Mouse (Mus musculus) forebrain, embryonic 13.5 days (tissue): Measurements from ENCODE around the gene Inppl1. TPM values are rescaled to one million over a fixed set of nuclear protein-coding genes. Genes with fewer than 3 reads are reported as not detected.

Experiments
- ATAC-seq: fragments of 200-750 bp; cut with Nextera tagmentation; 2 replicates; pipeline ENCODE4 v1.8.0; 2017
- H3K27ac ChIP-seq: fragments of 300-500 bp; sonication (generic); 2 replicates; pipeline ENCODE4 v1.5.1; 2015; ENCODE audit warnings: inconsistent platforms, mild to moderate bottlenecking, moderate library complexity
- H3K27me3 ChIP-seq: fragments of 300-500 bp; sonication (generic); 2 replicates; pipeline ENCODE4 v1.6.1; 2015; ENCODE audit warnings: mild to moderate bottlenecking, inconsistent platforms
- H3K36me3 ChIP-seq: fragments of 300-500 bp; sonication (generic); 2 replicates; pipeline ENCODE4 v1.6.1; 2015; ENCODE audit warnings: mild to moderate bottlenecking, inconsistent platforms; ENCODE audit not compliant: poor library complexity, severe bottlenecking
- H3K4me1 ChIP-seq: fragments of 300-500 bp; sonication (generic); 2 replicates; pipeline ENCODE4 v1.6.1; 2015; ENCODE audit warnings: inconsistent platforms
- H3K4me2 ChIP-seq: fragments of 300-500 bp; sonication (generic); 2 replicates; pipeline ENCODE4 v1.6.1; 2015; ENCODE audit warnings: inconsistent platforms, mild to moderate bottlenecking, moderate library complexity
- H3K4me3 ChIP-seq: fragments of 300-500 bp; sonication (generic); 2 replicates; pipeline ENCODE4 v1.5.1; 2015; ENCODE audit warnings: mild to moderate bottlenecking, inconsistent platforms
- H3K9ac ChIP-seq: fragments of 300-500 bp; sonication (generic); 2 replicates; pipeline ENCODE4 v1.6.1; 2015; ENCODE audit warnings: mild to moderate bottlenecking, inconsistent platforms
- H3K9me3 ChIP-seq: fragments of 300-500 bp; sonication (generic); replicated peaks from 2 replicates; pipeline ENCODE4 v1.6.1; 2016; ENCODE audit warnings: inconsistent platforms
- WGBS: fragments of 180-500 bp; shearing (Covaris S2); methylation state at CpG from one replicate; pipeline ENCODE4 v1.1.7; 2015; 5-methylcytosine and 5-hydroxymethylcytosine counted together
- polyA plus RNA-seq: library from polyadenylated mRNA; unstranded; fragments of >200 nt; fragmentation: Nextera tagmentation; extraction: Ambion mirVana; gene quantifications from 2 replicates; pipeline ENCODE4 v1.2.1, GENCODE M21; 2015

Gene Inppl1
- polyA plus RNA-seq, 1 experiment from 2014 or later: 23.9 TPM

- peak overlapping the region; percentile 71 for H3K4me3 ChIP-seq
- H3K9me3 ChIP-seq: no peaks in the 10 kb centered on the region
- 0% methylated on average over 51 of the region's 63 CpGs for WGBS
- H3K27me3 ChIP-seq: 0 out of 2 replicates have a peak, but pooled peaks cover 2% of the 10 kb centered on the region
- peaks cover 19% of the 10 kb centered on the region for H3K36me3 ChIP-seq
- peaks cover 50% of the 10 kb centered on the region for H3K4me1 ChIP-seq
- H3K9ac ChIP-seq: peak overlapping the region; percentile 90
- peak; percentile 60 for ATAC-seq
- H3K4me2 ChIP-seq: peak overlapping the region; percentile 97
- H3K27ac ChIP-seq: peak overlapping the region; percentile 84
These were observed 1.5 kb downstream of the Inppl1 start for GRCm38 (mm10) chr7:101836271-101837153.

DNA sequence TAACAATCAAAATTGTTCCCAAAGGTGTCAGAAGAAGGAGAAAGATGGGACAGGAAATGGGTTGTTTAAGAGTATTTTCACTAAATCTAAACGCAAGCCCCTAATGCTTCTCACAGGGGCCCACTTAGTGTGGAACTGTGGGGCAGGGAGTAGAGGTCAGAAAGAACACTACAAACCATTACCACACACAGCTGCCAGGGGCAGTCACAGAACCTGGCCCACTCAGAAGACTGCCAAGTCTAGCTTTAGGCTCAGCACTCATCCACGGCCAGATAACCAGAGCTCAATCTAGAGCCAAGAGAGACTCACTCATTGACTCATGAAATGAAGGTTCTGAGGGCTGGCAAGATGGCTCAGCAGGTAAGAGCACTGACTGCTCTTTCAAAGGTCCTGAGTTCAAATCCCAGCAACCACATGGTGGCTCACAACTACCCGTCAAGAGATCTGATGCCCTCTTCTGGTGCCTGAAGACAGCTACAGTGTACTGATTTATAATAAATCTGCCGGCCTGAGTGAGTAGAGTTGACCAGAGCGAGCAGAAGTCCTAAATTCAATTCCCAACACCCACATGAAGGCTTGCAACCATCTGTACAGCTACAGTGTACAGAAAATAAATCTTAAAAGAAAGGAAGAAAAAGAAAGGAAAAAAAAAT is 2.4 kb downstream of the Inppl1 start:
- Histone ChIP-seq H3K9me3 (no peaks in the 10 kb centered on the region), H3K9ac (peak overlapping the region; percentile 90), H3K4me3 (peak overlapping the region; percentile 71), H3K36me3 (peaks cover 28% of the 10 kb centered on the region), H3K27ac (peak overlapping the region; percentile 84; the same call in 1 of the 2 replicates), H3K4me2 (peak overlapping the region; percentile 97), H3K4me1 (peaks cover 50% of the 10 kb centered on the region), H3K27me3 (0 out of 2 replicates have a peak, but pooled peaks cover 2% of the 10 kb centered on the region)
- 46% methylated on average over 5 of the region's 5 CpGs for WGBS
- ATAC-seq: no peak

DNA sequence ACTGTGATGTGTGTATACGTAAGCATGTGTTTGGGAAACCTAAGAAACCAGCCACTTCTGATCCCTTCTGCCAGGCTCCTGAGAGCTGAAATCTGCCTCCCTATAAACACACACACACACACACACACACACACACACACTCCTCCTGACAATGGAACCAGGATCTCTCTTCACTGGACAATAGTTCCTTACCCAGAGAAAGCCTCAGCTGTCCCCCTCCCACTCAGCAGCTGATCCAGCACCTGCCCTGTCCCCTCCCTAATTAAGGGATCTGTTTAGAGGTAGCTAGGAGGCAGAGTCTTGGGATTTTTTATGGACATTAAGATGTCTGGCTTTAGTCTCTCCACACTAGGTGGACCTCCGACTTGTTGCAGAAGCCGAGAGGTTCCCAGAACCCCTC is 3.1 kb downstream of the Inppl1 start:
- peak overlapping the region; percentile 46 for H3K9ac ChIP-seq
- 0 out of 2 replicates have a peak, but pooled peaks cover 2% of the 10 kb centered on the region for H3K27me3 ChIP-seq
- H3K27ac ChIP-seq: peak overlapping the region; percentile 57
- H3K9me3 ChIP-seq: no peaks in the 10 kb centered on the region
- H3K36me3 ChIP-seq: peaks cover 35% of the 10 kb centered on the region
- peaks cover 50% of the 10 kb centered on the region for H3K4me1 ChIP-seq
- peak overlapping the region; percentile 97 for H3K4me2 ChIP-seq
- WGBS: 63% methylated on average over 3 of the region's 3 CpGs
- peak overlapping the region; percentile 71 for H3K4me3 ChIP-seq
- no peak for ATAC-seq

- H3K4me2 ChIP-seq: peak overlapping the region; percentile 97
- 60% methylated on average over 3 of the region's 3 CpGs for WGBS
- ATAC-seq: peak; percentile 41; the same call in 1 of the 2 replicates
- no peak overlapping the region for H3K4me3 ChIP-seq
- H3K9ac ChIP-seq: no peak overlapping the region
- 0 out of 2 replicates have a peak, but pooled peaks cover 2% of the 10 kb centered on the region for H3K27me3 ChIP-seq
- no peaks in the 10 kb centered on the region for H3K9me3 ChIP-seq
- peaks cover 43% of the 10 kb centered on the region for H3K36me3 ChIP-seq
- peaks cover 50% of the 10 kb centered on the region for H3K4me1 ChIP-seq
- peak overlapping the region; percentile 57 for H3K27ac ChIP-seq
These were observed 4.0 kb downstream of the Inppl1 start for GRCm38 (mm10) chr7:101833916-101834584.

GRCm38 (mm10) chr7:101833352-101833751 is 4.7 kb downstream of the Inppl1 start:
- no peak overlapping the region for H3K4me3 ChIP-seq
- peaks cover 46% of the 10 kb centered on the region for H3K4me1 ChIP-seq
- 65% methylated on average over 5 of the region's 5 CpGs for WGBS
- H3K9me3 ChIP-seq: no peaks in the 10 kb centered on the region
- 0 out of 2 replicates have a peak, but pooled peaks cover 2% of the 10 kb centered on the region for H3K27me3 ChIP-seq
- no peak for ATAC-seq
- no peak overlapping the region for H3K4me2 ChIP-seq
- H3K9ac ChIP-seq: no peak overlapping the region
- H3K27ac ChIP-seq: peak overlapping the region; percentile 57; the same call in 1 of the 2 replicates
- peaks cover 50% of the 10 kb centered on the region for H3K36me3 ChIP-seq

DNA sequence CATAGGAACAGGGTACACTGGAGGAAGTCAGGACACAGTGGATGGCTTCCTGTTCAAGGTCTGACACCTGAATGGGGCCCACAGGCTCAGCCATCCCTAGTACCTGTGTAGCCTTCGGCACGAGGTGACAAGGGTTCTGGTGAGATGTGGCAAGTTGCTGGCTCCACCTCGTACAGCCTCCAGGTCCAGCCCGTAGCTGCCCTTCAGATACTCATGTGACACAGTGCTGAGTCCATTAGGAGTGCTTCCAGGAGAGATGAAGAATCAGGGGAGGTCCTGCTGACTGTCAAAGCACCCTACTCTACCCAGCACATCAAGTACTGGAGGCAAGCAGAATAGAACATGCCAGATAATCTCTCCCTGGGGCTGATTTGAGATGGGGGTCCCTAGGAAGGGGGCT is 5.7 kb downstream of the Inppl1 start:
- H3K4me2 ChIP-seq: no peak overlapping the region
- H3K36me3 ChIP-seq: peaks cover 60% of the 10 kb centered on the region
- no peak overlapping the region for H3K9ac ChIP-seq
- H3K4me3 ChIP-seq: no peak overlapping the region
- no peak for ATAC-seq
- 0 out of 2 replicates have a peak, but pooled peaks cover 2% of the 10 kb centered on the region for H3K27me3 ChIP-seq
- 90% methylated on average over 4 of the region's 4 CpGs for WGBS
- H3K27ac ChIP-seq: no peak overlapping the region
- H3K9me3 ChIP-seq: no peaks in the 10 kb centered on the region
- peaks cover 41% of the 10 kb centered on the region for H3K4me1 ChIP-seq

DNA sequence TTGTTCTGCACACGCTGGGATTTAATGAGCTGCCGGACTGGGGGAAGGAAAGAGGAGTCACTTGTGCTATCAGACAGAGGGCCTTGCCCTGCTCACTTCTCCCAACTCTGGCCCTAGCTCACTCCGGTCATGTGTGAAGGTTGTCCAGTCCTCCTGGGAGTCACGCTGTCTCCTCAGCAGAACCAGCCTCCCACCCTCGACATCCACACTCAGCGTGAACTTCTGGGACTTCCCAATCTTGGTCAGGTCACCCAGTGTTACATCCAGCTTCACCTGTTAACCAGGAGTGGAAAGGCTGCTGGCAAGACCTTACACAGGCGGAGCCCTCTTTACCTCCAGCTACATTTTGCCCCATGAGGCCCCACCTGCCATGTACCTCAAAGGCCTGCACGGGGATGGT is 6.6 kb downstream of the Inppl1 start:
- no peaks in the 10 kb centered on the region for H3K27me3 ChIP-seq
- no peak for ATAC-seq
- peaks cover 31% of the 10 kb centered on the region for H3K4me1 ChIP-seq
- 93% methylated on average over 8 of the region's 8 CpGs for WGBS
- no peak overlapping the region for H3K4me3 ChIP-seq
- H3K27ac ChIP-seq: no peak overlapping the region
- H3K36me3 ChIP-seq: peaks cover 69% of the 10 kb centered on the region
- no peak overlapping the region for H3K9ac ChIP-seq
- H3K9me3 ChIP-seq: no peaks in the 10 kb centered on the region
- H3K4me2 ChIP-seq: no peak overlapping the region

DNA sequence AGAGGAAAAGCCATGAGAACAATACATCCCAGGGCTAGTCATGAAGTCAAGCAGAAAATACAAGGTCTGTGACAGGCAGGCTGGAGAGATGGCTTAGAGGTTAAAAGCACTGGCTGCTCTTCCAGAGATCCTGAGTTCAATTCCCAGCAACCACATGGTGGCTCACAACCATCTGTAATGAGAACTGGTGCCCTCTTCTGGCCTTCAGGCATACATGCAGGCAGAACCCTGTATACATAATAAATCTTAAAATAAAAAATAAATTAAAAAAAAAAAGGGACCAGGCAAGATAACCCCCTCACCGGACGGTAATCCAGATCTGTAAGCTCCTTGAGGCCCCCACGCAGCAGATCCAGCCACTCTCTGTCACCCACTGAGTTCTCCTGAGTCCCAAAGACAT is 7.7 kb downstream of the Inppl1 start:
- ATAC-seq: no peak
- H3K27ac ChIP-seq: no peak overlapping the region
- no peak overlapping the region for H3K4me3 ChIP-seq
- H3K9me3 ChIP-seq: no peaks in the 10 kb centered on the region
- no peak overlapping the region for H3K9ac ChIP-seq
- H3K36me3 ChIP-seq: peaks cover 80% of the 10 kb centered on the region
- H3K4me2 ChIP-seq: no peak overlapping the region
- 93% methylated on average over 3 of the region's 3 CpGs for WGBS
- H3K4me1 ChIP-seq: peaks cover 21% of the 10 kb centered on the region
- H3K27me3 ChIP-seq: no peaks in the 10 kb centered on the region

GRCm38 (mm10) chr7:101823758-101824630 is 14.0 kb downstream of the Inppl1 start:
- Histone ChIP-seq H3K9ac (no peak overlapping the region), H3K27ac (no peak overlapping the region), H3K9me3 (no peaks in the 10 kb centered on the region), H3K36me3 (peaks cover 47% of the 10 kb centered on the region), H3K4me2 (no peak overlapping the region), H3K4me1 (peaks cover 22% of the 10 kb centered on the region), H3K4me3 (no peak overlapping the region), H3K27me3 (peaks cover 49% of the 10 kb centered on the region)
- WGBS: 81% methylated on average over 18 of the region's 18 CpGs
- ATAC-seq: no peak

- ATAC-seq: 0 out of 2 replicates have a peak, but pooled peaks have one; percentile 3
- Histone ChIP-seq H3K4me3 (no peak overlapping the region), H3K36me3 (peaks cover 38% of the 10 kb centered on the region), H3K27me3 (peaks cover 58% of the 10 kb centered on the region), H3K27ac (no peak overlapping the region), H3K9me3 (no peaks in the 10 kb centered on the region), H3K9ac (no peak overlapping the region), H3K4me2 (no peak overlapping the region), H3K4me1 (peaks cover 26% of the 10 kb centered on the region)
- 22% methylated on average over 32 of the region's 32 CpGs for WGBS
These were observed 14.9 kb downstream of the Inppl1 start for GRCm38 (mm10) chr7:101822836-101823757.
